8 mouse cellular contexts compared by ENCODE assay signal in genomic region chr12:12942364-12943050, GRCm38 (mm10). TPM values are rescaled to one million over a fixed set of nuclear protein-coding genes. Genes with fewer than 3 reads are reported as not detected.
DNase-seq lines count a peak whose midpoint lies in the region; ATAC-seq and TF ChIP-seq lines count a peak whose summit lies in the region.

No protein-coding gene starts in this region.

- H3K4me1 ChIP-seq in E14TG2a.4 (replicated peaks; ENCODE audit: low read depth, low read length) = peaks cover 40% of the 10 kb centered on the region
- H3K4me1 ChIP-seq in forebrain, embryonic 15.5 days = peaks cover 20% of the 10 kb centered on the region
- H3K4me1 ChIP-seq in liver, postnatal 0 days (ENCODE audit: insufficient read depth) = peaks cover 12% of the 10 kb centered on the region
- peaks cover 2% of the 10 kb centered on the region; the same call in 1 of the 2 replicates for H3K4me1 ChIP-seq in neural tube, embryonic 14.5 days (ENCODE audit: control insufficient read depth, insufficient read depth, low read length)
- H3K4me1 ChIP-seq in testis, adult 2 months (ENCODE audit: control insufficient read depth, insufficient read depth, low read length) = peaks cover 8% of the 10 kb centered on the region

- under 1% methylated on average over 47 of the region's 47 CpGs for WGBS in forebrain, embryonic 15.5 days
- WGBS in liver, postnatal 0 days (ENCODE audit: insufficient replicate concordance) = 2% methylated on average over 47 of the region's 47 CpGs
- whole genome bisulfite sequencing in neural tube, embryonic 14.5 days = under 1% methylated on average over 47 of the region's 47 CpGs

- H3K27ac ChIP-seq in forebrain, embryonic 15.5 days (replicated peaks) = peak overlapping the region; percentile 99
- no peak overlapping the region for H3K27ac ChIP-seq in liver, postnatal 0 days (ENCODE audit: low read depth)
- peak overlapping the region; percentile 96 for H3K27ac ChIP-seq in neural tube, embryonic 14.5 days (ENCODE audit: low read depth, low read length)
- H3K27ac ChIP-seq in testis, adult 2 months (ENCODE audit: control insufficient read depth, insufficient read depth, low read depth, low read length) = peak overlapping the region; percentile 70

- TF ChIP-seq CTCF in E14TG2a.4 (conservative IDR thresholded peaks at IDR 0.05; ENCODE audit: low read length) = peak; percentile 30
- peak; percentile 76 for TF ChIP-seq CTCF in liver, postnatal 0 days (IDR thresholded peaks at IDR 0.05; ENCODE audit: low read depth)
- peak; percentile 28; the same call in 1 of the 2 replicates for TF ChIP-seq CTCF in testis, adult 2 months (IDR thresholded peaks at IDR 0.05; ENCODE audit: control insufficient read depth, insufficient read depth, insufficient replicate concordance, low read depth, low read length)

- TF ChIP-seq EP300 in liver, postnatal 0 days (IDR thresholded peaks at IDR 0.05; ENCODE audit: low read depth) = no peak

- DNase-seq in heart, postnatal 14 days = peak; percentile 86 to 89
- peak; percentile 87 for DNase-seq in layer of hippocampus, adult 11-12 months (ENCODE audit: low spot score)
- peak; percentile 79 for DNase-seq in liver, postnatal 0 days

- no peaks in the 10 kb centered on the region for H3K9me3 ChIP-seq in E14TG2a.4 (ENCODE audit: low read length)
- no peaks in the 10 kb centered on the region for H3K9me3 ChIP-seq in forebrain, embryonic 15.5 days
- H3K9me3 ChIP-seq in liver, postnatal 0 days (ENCODE audit: low read length) = no peaks in the 10 kb centered on the region
- H3K9me3 ChIP-seq in neural tube, embryonic 14.5 days (ENCODE audit: control insufficient read depth, low read length) = no peaks in the 10 kb centered on the region

- H3K4me3 ChIP-seq in E14TG2a.4 (replicated peaks; ENCODE audit: low read length) = peak overlapping the region; percentile 99
- H3K4me3 ChIP-seq in forebrain, embryonic 15.5 days = peak overlapping the region; percentile 94
- peak overlapping the region; percentile 64 for H3K4me3 ChIP-seq in liver, postnatal 0 days (ENCODE audit: low read depth, low read length)
- peak overlapping the region; percentile 66 for H3K4me3 ChIP-seq in neural tube, embryonic 14.5 days (ENCODE audit: low read depth, low read length)
- H3K4me3 ChIP-seq in testis, adult 2 months (ENCODE audit: control insufficient read depth, low read depth, low read length) = peak overlapping the region; percentile 83

- H3K27me3 ChIP-seq in E14TG2a.4 (ENCODE audit: insufficient read depth, low read length) = peaks cover 5% of the 10 kb centered on the region
- no peaks in the 10 kb centered on the region for H3K27me3 ChIP-seq in forebrain, embryonic 15.5 days
- H3K27me3 ChIP-seq in liver, postnatal 0 days (ENCODE audit: insufficient read depth, low read length) = peaks cover 35% of the 10 kb centered on the region
- H3K27me3 ChIP-seq in neural tube, embryonic 14.5 days (ENCODE audit: control insufficient read depth, insufficient read depth, low read length) = no peaks in the 10 kb centered on the region
- no peaks in the 10 kb centered on the region; the same call in 1 of the 2 replicates for H3K27me3 ChIP-seq in testis, adult 2 months (ENCODE audit: control insufficient read depth, insufficient read depth, low read length)

- intact Hi-C loops in heart, postnatal 14 days (cut with DNase I) = loop anchor here (1.0 to 10.0 kb wide), 6 partner anchors 160 to 618 kb away; no protein-coding TSS in a partner anchor

- peak overlapping the region; percentile 99 for H3K9ac ChIP-seq in forebrain, embryonic 15.5 days (replicated peaks)
- H3K9ac ChIP-seq in liver, postnatal 0 days (replicated peaks) = peak overlapping the region; percentile 55
- peak overlapping the region; percentile 52 for H3K9ac ChIP-seq in neural tube, embryonic 14.5 days (replicated peaks; ENCODE audit: low read depth, low read length)

- no peak for TF ChIP-seq POLR2A in testis, adult 2 months (IDR thresholded peaks at IDR 0.05; ENCODE audit: control insufficient read depth, low read depth, low read length)

- peaks cover 32% of the 10 kb centered on the region for H3K36me3 ChIP-seq in E14TG2a.4 (ENCODE audit: insufficient read depth, low read length)
- no peaks in the 10 kb centered on the region for H3K36me3 ChIP-seq in forebrain, embryonic 15.5 days
- no peaks in the 10 kb centered on the region for H3K36me3 ChIP-seq in liver, postnatal 0 days (replicated peaks; ENCODE audit: insufficient read depth, low read length)
- H3K36me3 ChIP-seq in neural tube, embryonic 14.5 days (ENCODE audit: control insufficient read depth, insufficient read depth, low read length) = no peaks in the 10 kb centered on the region; the same call in 1 of the 2 replicates
- H3K36me3 ChIP-seq in testis, adult 2 months (ENCODE audit: control insufficient read depth, insufficient read depth, low read length) = no peaks in the 10 kb centered on the region

- peak; percentile 68 for ATAC-seq in cerebellum, adult (ENCODE audit: insufficient number of reproducible peaks, low FRiP score, low TSS enrichment)
- ATAC-seq in forebrain, embryonic 15.5 days (replicated peaks) = peak; percentile 55
- ATAC-seq in liver, postnatal 0 days = peak; percentile 74
- ATAC-seq in neural tube, embryonic 14.5 days (ENCODE audit: low read depth) = peak; percentile 74

- peak overlapping the region; percentile 77 for H3K4me2 ChIP-seq in forebrain, embryonic 15.5 days (replicated peaks)
- peak overlapping the region; percentile 89 for H3K4me2 ChIP-seq in liver, postnatal 0 days (ENCODE audit: low read depth, low read length)
- peak overlapping the region; percentile 77 for H3K4me2 ChIP-seq in neural tube, embryonic 14.5 days (ENCODE audit: low read depth, low read length)

RNA-seq across cellular contexts. Expression of gene Mycn, which starts 0.8 kb away (rescaled TPM):
- polyA plus RNA-seq in forebrain, embryonic 15.5 days (2015; fragmentation: Nextera tagmentation; extraction: Ambion mirVana) = 162 and 167 TPM in 2 replicates
- 1 to 10 TPM; 3.5 to 7.6 TPM for total RNA-seq in heart, postnatal 14 days (2021)
- 1.2 and 1.3 TPM in 2 replicates for polyA plus RNA-seq in liver, postnatal 0 days (2015; fragmentation: Nextera tagmentation; extraction: Ambion mirVana)
- 38.6 and 48.1 TPM in 2 replicates for polyA plus RNA-seq in neural tube, embryonic 14.5 days (2014; fragmentation: Nextera tagmentation; extraction: Ambion mirVana)
- 1.5 and 1.6 TPM in 2 replicates for polyA plus RNA-seq in testis, adult 2 months (2012; rRNA removed)

Comparison
In these comparisons a context has a peak if more than half of its experiments do, and no peak if none do; other contexts are left out.
1. RNA of gene Mycn, which starts 0.8 kb away (polyA plus RNA-seq): 162 to 167 TPM in forebrain, embryonic 15.5 days and 38.6 to 48.1 TPM in neural tube, embryonic 14.5 days; 1.5 to 1.6 TPM in testis, adult 2 months and 1.2 to 1.3 TPM in liver, postnatal 0 days; every median in the first group is over 10 times any median in the second.
2. Peak in every context shown above with its lines, with median percentiles within 50 percentile points of each other: H3K4me3 ChIP-seq, CTCF ChIP-seq, ATAC-seq, H3K4me2 ChIP-seq, H3K9ac ChIP-seq and DNase-seq.